In the genomic region with DNA sequence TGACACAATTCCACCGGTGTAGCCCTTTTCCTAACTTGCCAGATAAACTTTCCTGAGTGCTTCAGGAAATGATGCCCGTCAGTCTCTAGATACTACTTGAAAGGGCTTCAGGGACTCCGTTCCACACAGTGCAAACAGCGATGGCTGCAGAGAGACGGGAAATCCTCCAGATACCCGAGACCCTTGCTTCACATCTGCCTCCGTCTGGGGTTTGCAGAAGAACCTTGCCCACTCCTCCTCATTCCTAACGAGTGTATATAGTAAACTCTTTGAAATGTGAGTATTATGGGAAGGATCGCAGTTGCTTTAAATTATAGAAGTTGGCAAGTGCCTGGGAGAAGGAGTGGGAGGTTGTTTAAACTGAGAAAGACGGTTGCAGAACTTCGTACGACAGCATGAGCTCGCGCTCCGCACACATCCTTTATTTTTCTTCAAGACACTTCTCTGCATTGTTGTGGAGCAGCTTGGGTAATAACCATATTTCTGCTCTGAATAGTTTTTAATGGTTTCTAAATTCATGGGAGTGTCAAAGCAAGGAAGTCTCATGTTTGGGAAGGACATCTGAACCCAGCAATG, we compare ENCODE assay signal across 9 mouse cellular contexts. TPM values are rescaled to one million over a fixed set of nuclear protein-coding genes. Genes with fewer than 3 reads are reported as not detected.
A peak's percentile ranks its signal among the peaks of the same experiment; 100 is the strongest.
DNase-seq lines count a peak whose midpoint lies in the region; ATAC-seq lines count a peak whose summit lies in the region.
"Had no signal": no experiment of that assay in that cellular context is flagged by ENCODE, and none has a peak within 500 bp of the region (broad histone marks: within the 10 kb centered on the region; RNA-seq: fewer than 3 reads in every experiment).

Gene C1qtnf7 (plus strand): TSS at position 138 of the 576 bp plus-strand sequence.

- peak; percentile 65 for ATAC-seq in kidney, embryonic 15.5 days (replicated peaks; ENCODE audit: low FRiP score)
- no peak for ATAC-seq in midbrain, embryonic 15.5 days (replicated peaks)

- no peaks in the 10 kb centered on the region for H3K36me3 ChIP-seq in kidney, embryonic 15.5 days
- H3K36me3 ChIP-seq in midbrain, embryonic 15.5 days (replicated peaks) = no peaks in the 10 kb centered on the region

- H3K4me2 ChIP-seq in kidney, embryonic 15.5 days = peak within 1 kb of the TSS; percentile 52
- no peak within 1 kb of the TSS for H3K4me2 ChIP-seq in midbrain, embryonic 15.5 days

- DNase-seq in kidney, adult 18-20 months = no peak
- peak; percentile 19 for DNase-seq in embryo, embryonic 9.5 days (ENCODE audit: extremely low spot score)
- peak; percentile 8 for DNase-seq in heart, postnatal 4 days
- DNase-seq in lung, postnatal 10 days = peak; percentile 22
- DNase-seq in cerebellum, postnatal 36 days = no peak
- no peak for DNase-seq in adrenal gland, postnatal 36 days
- DNase-seq: gastrocnemius, postnatal 14 days had no signal

- H3K9ac ChIP-seq in kidney, embryonic 15.5 days = no peak within 1 kb of the TSS
- H3K9ac ChIP-seq in midbrain, embryonic 15.5 days = no peak within 1 kb of the TSS

- no peaks in the 10 kb centered on the region for H3K27me3 ChIP-seq in kidney, embryonic 15.5 days
- H3K27me3 ChIP-seq in midbrain, embryonic 15.5 days (replicated peaks) = no peaks in the 10 kb centered on the region

- 11% methylated on average over 15 of the region's 15 CpGs for WGBS in kidney, embryonic 15.5 days
- WGBS in midbrain, embryonic 15.5 days = 78% methylated on average over 15 of the region's 15 CpGs

- peaks cover 23% of the 10 kb centered on the region for H3K4me1 ChIP-seq in kidney, embryonic 15.5 days
- H3K4me1 ChIP-seq in midbrain, embryonic 15.5 days = no peaks in the 10 kb centered on the region

- H3K9me3 ChIP-seq in kidney, embryonic 15.5 days (replicated peaks) = no peaks in the 10 kb centered on the region
- H3K9me3 ChIP-seq in midbrain, embryonic 15.5 days = no peaks in the 10 kb centered on the region

- peak within 1 kb of the TSS; percentile 26 for H3K4me3 ChIP-seq in kidney, embryonic 15.5 days (replicated peaks)
- no peak within 1 kb of the TSS for H3K4me3 ChIP-seq in midbrain, embryonic 15.5 days

- peak within 1 kb of the TSS; percentile 42 for H3K27ac ChIP-seq in kidney, embryonic 15.5 days
- no peak within 1 kb of the TSS for H3K27ac ChIP-seq in midbrain, embryonic 15.5 days

RNA-seq across cellular contexts. Expression of gene C1qtnf7, which starts in this region (rescaled TPM):
- 3.5 and 5.0 TPM in 2 replicates for polyA plus RNA-seq in kidney, embryonic 15.5 days (2015; fragmentation: Nextera tagmentation; extraction: Ambion mirVana)
- total RNA-seq in heart, postnatal 4 days (2021) = 1 to 10 TPM; 8.1 to 9.8 TPM
- 1.1 and 1.2 TPM in 2 replicates for polyA plus RNA-seq in midbrain, embryonic 15.5 days (2015; fragmentation: Nextera tagmentation; extraction: Ambion mirVana)
- 1 to 10 TPM; 2.6 to 7.5 TPM for total RNA-seq in adrenal gland, postnatal 36 days (2021)

Comparison
In these comparisons a context has a peak if more than half of its experiments do, and no peak if none do; other contexts are left out.
1. DNase-seq: peak in embryo, embryonic 9.5 days (single experiment), heart, postnatal 4 days (single experiment) and lung, postnatal 10 days (single experiment); none in kidney, adult 18-20 months (single experiment), cerebellum, postnatal 36 days (0 of 2) and adrenal gland, postnatal 36 days (0 of 2).